20 mouse cellular contexts compared by ENCODE assay signal in genomic region chr5:44206651-44207050, GRCm38 (mm10). TPM values are rescaled to one million over a fixed set of nuclear protein-coding genes. Genes with fewer than 3 reads are reported as not detected.
A peak's percentile ranks its signal among the peaks of the same experiment; 100 is the strongest.
DNase-seq lines count a peak whose midpoint lies in the region; ATAC-seq lines count a peak whose summit lies in the region.
"Had no signal": no experiment of that assay in that cellular context is flagged by ENCODE, and none has a peak within 500 bp of the region (broad histone marks: within the 10 kb centered on the region; RNA-seq: fewer than 3 reads in every experiment).

No protein-coding gene starts in this region.

- H3K27ac ChIP-seq in liver, embryonic 12.5 days, result no peak overlapping the region
- H3K27ac ChIP-seq: embryonic facial prominence, embryonic 13.5 days; forebrain, embryonic 12.5 days; heart, embryonic 10.5 days had no signal

- no peaks in the 10 kb centered on the region for H3K9me3 ChIP-seq in liver, embryonic 12.5 days (replicated peaks)
- H3K9me3 ChIP-seq: embryonic facial prominence, embryonic 13.5 days; forebrain, embryonic 12.5 days; heart, embryonic 10.5 days had no signal

- no peak overlapping the region for H3K4me2 ChIP-seq in liver, embryonic 12.5 days
- H3K4me2 ChIP-seq: embryonic facial prominence, embryonic 13.5 days; forebrain, embryonic 12.5 days had no signal

- peak; percentile 25 to 45 for DNase-seq in kidney, adult 8-10 months
- DNase-seq in kidney, adult 18-20 months, result no peak
- DNase-seq in liver, result no peak
- peak; percentile 30 for DNase-seq in kidney, postnatal 10 days
- DNase-seq in kidney, postnatal 14 days, result peak; percentile 32
- no peak for DNase-seq in lung, adult 18-20 months
- DNase-seq: adrenal gland, adult 2 months; adrenal gland, postnatal 25 days; cerebellum, adult 18-20 months; cerebellum, adult 9-11 months; cerebellum, postnatal 36 days; gastrocnemius, postnatal 10 days; heart, adult 18-20 months; heart, postnatal 10 days; heart, postnatal 4 days had no signal

- no peak for ATAC-seq in liver, embryonic 12.5 days
- ATAC-seq: forebrain, embryonic 16.5 days had no signal

- H3K27me3 ChIP-seq in liver, embryonic 12.5 days (replicated peaks), result no peaks in the 10 kb centered on the region
- H3K27me3 ChIP-seq: embryonic facial prominence, embryonic 13.5 days; forebrain, embryonic 12.5 days had no signal

- WGBS in liver, embryonic 12.5 days (ENCODE audit: insufficient replicate concordance), result 63% methylated on average over 5 of the region's 5 CpGs

- H3K4me1 ChIP-seq in liver, embryonic 12.5 days, result peaks cover 83% of the 10 kb centered on the region
- H3K4me1 ChIP-seq: embryonic facial prominence, embryonic 13.5 days; forebrain, embryonic 12.5 days had no signal

- H3K36me3 ChIP-seq in liver, embryonic 12.5 days, result peaks cover 68% of the 10 kb centered on the region

- peak overlapping the region; percentile 3; the same call in 1 of the 2 replicates for H3K9ac ChIP-seq in liver, embryonic 12.5 days
- H3K9ac ChIP-seq: embryonic facial prominence, embryonic 13.5 days; forebrain, embryonic 12.5 days had no signal

- no peak overlapping the region for H3K4me3 ChIP-seq in liver, embryonic 12.5 days
- H3K4me3 ChIP-seq: embryonic facial prominence, embryonic 13.5 days; forebrain, embryonic 12.5 days; heart, embryonic 10.5 days had no signal

RNA-seq across cellular contexts. Expression of gene Tapt1, which starts 19.8 kb away (rescaled TPM):
- 46.0 and 48.3 TPM in 2 replicates for polyA plus RNA-seq in liver, embryonic 12.5 days (2016; fragmentation: Nextera tagmentation; extraction: Ambion mirVana)

Comparison
In these comparisons a context has a peak if more than half of its experiments do, and no peak if none do; other contexts are left out.
1. DNase-seq: peak in kidney, adult 8-10 months (2 of 2), kidney, postnatal 10 days (single experiment) and kidney, postnatal 14 days (single experiment); none in kidney, adult 18-20 months (single experiment), liver (single experiment) and lung, adult 18-20 months (0 of 2).